Mouse (Mus musculus): ENCODE results near the gene Mmp2. TPM values are rescaled to one million over a fixed set of nuclear protein-coding genes. Genes with fewer than 3 reads are reported as not detected.
"Not testable (repeated sequence)": the region's sequence is repeated elsewhere in the genome, so short reads cannot be mapped to it uniquely, and the experiment has no call there.

The Mmp2 gene
- polyA plus RNA-seq, 1 experiment from 2014 or later: 43.3 TPM

DNA sequence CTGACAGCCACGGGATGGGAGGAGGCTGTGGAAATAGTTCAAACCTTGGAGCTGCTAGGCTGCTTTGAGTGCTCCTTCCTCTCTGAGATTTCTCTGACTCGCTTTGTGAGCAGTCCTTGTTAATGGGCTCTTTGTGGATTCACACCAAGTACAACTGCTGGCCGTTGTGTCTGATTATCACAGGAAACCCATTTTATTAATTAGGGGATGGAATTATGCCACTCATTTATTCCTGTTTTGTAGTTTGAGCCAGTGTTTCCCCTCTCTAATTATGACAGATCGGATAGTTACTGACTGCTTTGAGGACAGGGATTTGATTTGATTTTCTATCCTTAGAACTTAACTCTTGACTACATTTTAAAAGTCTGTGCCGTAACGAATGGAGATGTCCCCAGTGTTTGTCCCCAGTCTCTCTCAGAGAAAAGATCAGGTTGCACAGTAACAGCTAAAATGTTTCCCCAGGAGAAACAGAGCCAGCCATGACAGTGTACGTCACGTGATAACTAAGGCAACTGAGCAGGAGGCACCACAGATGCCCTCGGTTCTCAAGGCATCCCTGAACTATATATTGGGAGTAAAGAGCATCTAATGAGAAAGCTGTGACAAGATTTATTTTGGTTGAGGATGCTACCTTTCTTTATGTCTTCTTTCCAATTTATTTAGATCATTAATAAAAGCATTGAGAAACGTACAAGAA lies 45.1 kb downstream of the Mmp2 start:
- no peaks in the 10 kb centered on the region for H3K27me3 ChIP-seq (ENCODE audit: poor library complexity, severe bottlenecking)
- no peak overlapping the region for H3K4me3 ChIP-seq
- H3K9me3 ChIP-seq: no peaks in the 10 kb centered on the region
- H3K27ac ChIP-seq: no peak overlapping the region
- no peak for DNase-seq (ENCODE audit: extremely low spot score, low spot score)
- no peaks in the 10 kb centered on the region for H3K36me3 ChIP-seq (replicated peaks)
- H3K4me1 ChIP-seq: peaks cover 4% of the 10 kb centered on the region; the same call in 1 of the 2 replicates
- WGBS: 78% methylated on average over 10 of the region's 10 CpGs

DNA sequence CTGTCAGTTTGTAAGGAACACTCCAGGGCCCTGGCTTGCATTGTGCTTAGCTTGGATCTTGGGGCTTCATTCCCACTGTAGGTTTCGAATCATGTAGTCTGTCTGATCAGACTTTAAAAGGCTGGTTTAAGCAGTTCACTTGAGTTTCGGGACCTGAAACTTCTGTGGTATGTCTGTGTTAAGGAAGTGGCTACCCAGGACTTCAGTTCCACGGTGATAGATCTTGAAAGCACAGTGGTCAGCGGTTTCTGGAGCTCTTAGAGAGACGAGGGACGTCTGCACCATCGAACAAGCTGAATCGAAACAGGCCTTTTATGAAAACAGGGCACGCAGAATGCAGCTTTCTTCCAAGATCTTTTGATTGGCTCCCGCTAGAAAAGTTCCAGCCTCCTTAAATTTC lies 48.7 kb downstream of the Mmp2 start:
- no peaks in the 10 kb centered on the region for H3K9me3 ChIP-seq
- WGBS: 65% methylated on average over 10 of the region's 10 CpGs
- no peak overlapping the region for H3K27ac ChIP-seq

DNA sequence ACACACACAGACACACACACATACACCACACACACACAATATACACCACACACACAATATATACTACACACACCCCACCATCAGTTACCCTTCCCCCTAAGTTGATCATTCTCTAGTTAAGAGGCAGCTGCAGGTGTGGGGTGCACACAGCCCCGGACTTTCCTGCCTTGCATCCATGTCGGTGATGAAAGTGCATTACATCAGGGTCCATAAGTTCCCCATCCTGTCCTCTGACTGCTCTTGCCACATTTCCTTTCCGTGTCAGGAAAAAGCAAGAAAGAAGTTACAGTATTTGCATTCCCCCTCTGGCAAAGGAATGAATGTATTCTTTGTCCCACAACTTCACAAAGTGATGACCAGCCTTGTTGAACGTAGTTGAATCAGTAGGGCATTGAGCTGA lies 54.2 kb downstream of the Mmp2 start:
- Histone ChIP-seq H3K4me1 (no peaks in the 10 kb centered on the region), H3K9me3 (no peaks in the 10 kb centered on the region), H3K27me3 (ENCODE audit: poor library complexity, severe bottlenecking) (no peaks in the 10 kb centered on the region), H3K27ac (no peak overlapping the region), H3K4me3 (no peak overlapping the region), H3K36me3 (replicated peaks) (peaks cover 3% of the 10 kb centered on the region)
- no peak for DNase-seq (ENCODE audit: extremely low spot score, low spot score)
- 75% methylated on average over 4 of the region's 4 CpGs for WGBS

More for the DNA sequence above, 48.7 kb downstream of the Mmp2 start:
- Histone ChIP-seq H3K27me3 (ENCODE audit: poor library complexity, severe bottlenecking) (no peaks in the 10 kb centered on the region), H3K4me3 (no peak overlapping the region), H3K36me3 (replicated peaks) (peaks cover 3% of the 10 kb centered on the region), H3K4me1 (no peaks in the 10 kb centered on the region)
- DNase-seq (ENCODE audit: extremely low spot score, low spot score): no peak

DNA sequence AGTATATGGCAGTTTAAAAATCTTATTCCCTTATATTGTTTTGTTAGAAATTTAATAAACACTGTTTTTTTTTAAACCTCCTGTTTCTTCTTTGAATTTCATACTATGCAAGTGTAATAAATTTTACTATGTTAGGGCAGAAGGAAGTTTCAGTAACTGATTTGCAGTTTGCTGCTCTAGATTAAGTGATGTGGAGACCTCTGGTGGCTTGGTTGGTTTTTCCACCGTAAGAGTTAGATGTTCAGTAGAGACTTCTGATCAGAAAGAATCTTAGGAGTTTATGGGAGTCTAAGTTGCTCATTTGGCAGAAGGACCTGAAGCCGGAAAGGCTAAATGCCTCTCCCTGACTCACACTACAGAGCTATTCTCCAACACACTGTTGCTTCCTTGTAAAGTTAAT lies 56.7 kb downstream of the Mmp2 start:
- peaks cover 5% of the 10 kb centered on the region; the same call in 1 of the 2 replicates for H3K4me1 ChIP-seq
- no peak overlapping the region for H3K27ac ChIP-seq
- no peaks in the 10 kb centered on the region for H3K27me3 ChIP-seq (ENCODE audit: poor library complexity, severe bottlenecking)
- no peaks in the 10 kb centered on the region for H3K9me3 ChIP-seq
- H3K36me3 ChIP-seq (replicated peaks): peaks cover 3% of the 10 kb centered on the region
- no peak for DNase-seq (ENCODE audit: extremely low spot score, low spot score)
- WGBS: 82% methylated on average over 2 of the region's 2 CpGs
- no peak overlapping the region for H3K4me3 ChIP-seq

DNA sequence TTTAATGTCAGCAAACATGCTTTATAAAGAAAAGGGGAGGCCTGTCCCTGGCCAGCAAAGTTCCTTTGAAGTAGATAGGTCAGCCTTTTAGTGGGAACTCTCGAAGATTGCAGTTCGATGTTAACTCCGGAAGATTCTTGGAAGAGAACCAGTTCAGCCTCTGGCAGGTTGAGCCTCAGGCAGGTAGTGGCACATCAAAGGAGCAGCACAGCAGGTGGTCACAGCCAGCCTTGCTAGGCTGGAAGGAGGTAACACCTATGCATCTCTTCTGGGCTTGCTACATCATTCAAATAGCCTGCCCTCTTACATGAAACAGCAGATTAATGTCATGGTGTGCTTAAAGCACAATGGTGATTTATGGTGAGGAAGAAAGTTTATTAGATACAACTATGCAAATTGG lies 65.1 kb downstream of the Mmp2 start:
- H3K4me1 ChIP-seq; H3K27me3 ChIP-seq (ENCODE audit: poor library complexity, severe bottlenecking); H3K27ac ChIP-seq; H3K4me3 ChIP-seq; H3K9me3 ChIP-seq; H3K36me3 ChIP-seq (replicated peaks); DNase-seq (ENCODE audit: extremely low spot score, low spot score): not testable (repeated sequence)
- 89% methylated on average over 3 of the region's 3 CpGs for WGBS

DNA sequence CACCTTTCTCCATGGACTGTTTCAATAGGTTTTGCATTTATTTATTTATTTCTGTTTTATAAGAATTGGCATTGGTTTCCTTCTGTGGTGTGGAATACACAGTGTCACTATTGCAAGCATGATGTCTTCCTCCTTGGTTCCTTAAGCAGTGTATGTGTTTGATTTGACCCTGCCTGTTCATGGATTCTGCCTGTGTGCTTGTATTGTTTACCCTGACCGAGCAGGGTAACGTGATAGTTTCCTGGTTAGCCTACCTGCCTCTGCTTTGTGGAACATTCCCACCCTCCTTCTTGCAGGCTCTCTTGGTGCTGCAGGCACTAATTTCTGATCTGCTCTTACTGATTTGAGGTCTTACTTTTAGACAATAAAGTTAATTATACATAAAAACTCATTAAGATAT lies 66.8 kb downstream of the Mmp2 start:
- 71% methylated on average over 2 of the region's 2 CpGs for WGBS
- Histone ChIP-seq H3K9me3 (no peaks in the 10 kb centered on the region), H3K4me1 (no peaks in the 10 kb centered on the region), H3K4me3 (no peak overlapping the region), H3K36me3 (replicated peaks) (no peaks in the 10 kb centered on the region), H3K27me3 (ENCODE audit: poor library complexity, severe bottlenecking) (no peaks in the 10 kb centered on the region), H3K27ac (no peak overlapping the region)
- DNase-seq (ENCODE audit: extremely low spot score, low spot score): no peak

DNA sequence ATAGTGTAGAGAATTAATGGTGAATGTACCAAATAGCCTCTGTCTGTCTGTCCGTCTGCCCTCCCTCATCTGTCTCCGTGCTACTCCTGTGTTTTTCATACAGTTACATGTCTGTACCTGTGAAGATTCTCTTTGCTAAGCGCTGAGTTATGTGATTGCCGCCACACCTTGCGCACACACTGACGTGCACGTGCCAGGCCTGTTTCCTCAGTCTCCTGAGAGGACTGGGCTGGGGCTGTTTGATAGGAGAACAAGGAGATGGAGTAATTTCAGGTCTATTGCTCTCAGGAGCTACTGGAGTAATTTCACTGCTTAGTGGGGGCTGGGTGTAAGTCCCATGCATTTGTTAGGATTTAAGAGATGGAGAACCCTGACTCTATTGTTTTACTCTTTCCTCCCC lies 68.0 kb downstream of the Mmp2 start:
- no peak for DNase-seq (ENCODE audit: extremely low spot score, low spot score)
- no peak overlapping the region for H3K27ac ChIP-seq
- H3K4me3 ChIP-seq: no peak overlapping the region
- H3K4me1 ChIP-seq: no peaks in the 10 kb centered on the region
- H3K36me3 ChIP-seq (replicated peaks): no peaks in the 10 kb centered on the region
- no peaks in the 10 kb centered on the region for H3K9me3 ChIP-seq
- WGBS: 92% methylated on average over 7 of the region's 7 CpGs
- no peaks in the 10 kb centered on the region for H3K27me3 ChIP-seq (ENCODE audit: poor library complexity, severe bottlenecking)

DNA sequence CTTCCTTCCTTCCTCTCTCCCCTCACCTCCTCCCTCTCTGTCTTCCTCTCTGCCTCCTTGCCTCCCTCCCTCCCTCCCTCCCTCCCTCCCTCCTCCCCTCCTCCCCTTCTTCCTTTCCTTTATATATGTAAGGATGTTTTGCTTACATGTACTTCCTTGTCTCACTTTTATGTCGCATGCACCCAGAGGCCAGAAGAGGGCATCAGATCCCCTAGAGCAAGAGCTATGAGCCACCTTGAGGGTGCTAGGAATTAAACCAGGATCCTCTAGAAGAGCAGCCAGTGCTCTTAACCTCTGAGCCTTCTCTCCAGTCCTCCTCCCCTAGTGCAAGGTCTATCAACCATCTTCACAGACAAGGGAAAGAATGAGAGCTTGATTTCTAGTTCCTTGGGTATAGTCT lies 69.0 kb downstream of the Mmp2 start:
- Histone ChIP-seq H3K27me3 (ENCODE audit: poor library complexity, severe bottlenecking) (no peaks in the 10 kb centered on the region), H3K9me3 (no peaks in the 10 kb centered on the region), H3K27ac (no peak overlapping the region), H3K4me1 (no peaks in the 10 kb centered on the region), H3K36me3 (replicated peaks) (no peaks in the 10 kb centered on the region), H3K4me3 (no peak overlapping the region)
- no peak for DNase-seq (ENCODE audit: extremely low spot score, low spot score)
- WGBS: 68% methylated on average over 1 of the region's 1 CpGs

DNA sequence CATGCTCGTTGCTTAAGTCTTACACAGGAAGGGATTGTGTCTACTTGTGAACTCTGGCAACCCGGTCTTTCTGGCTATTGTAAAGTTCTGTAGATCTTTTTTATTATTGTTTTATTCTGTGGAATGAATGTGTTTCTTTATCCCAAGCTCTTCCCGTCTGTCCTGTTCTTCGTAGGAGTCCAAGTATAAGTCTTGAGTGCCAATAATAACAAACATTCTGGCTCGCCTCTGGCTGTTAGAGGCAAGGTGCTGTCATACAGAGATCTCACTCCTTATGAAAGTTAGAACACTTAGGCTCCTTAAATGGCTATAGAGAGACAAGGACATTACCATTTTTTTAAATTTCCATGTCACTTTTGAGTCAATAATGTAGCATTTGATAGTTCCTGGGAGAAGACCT lies 69.5 kb downstream of the Mmp2 start:
- Histone ChIP-seq H3K27me3 (ENCODE audit: poor library complexity, severe bottlenecking) (no peaks in the 10 kb centered on the region), H3K4me3 (no peak overlapping the region), H3K27ac (no peak overlapping the region), H3K4me1 (no peaks in the 10 kb centered on the region), H3K9me3 (no peaks in the 10 kb centered on the region), H3K36me3 (replicated peaks) (no peaks in the 10 kb centered on the region)
- 91% methylated on average over 5 of the region's 5 CpGs for WGBS
- DNase-seq (ENCODE audit: extremely low spot score, low spot score): no peak

DNA sequence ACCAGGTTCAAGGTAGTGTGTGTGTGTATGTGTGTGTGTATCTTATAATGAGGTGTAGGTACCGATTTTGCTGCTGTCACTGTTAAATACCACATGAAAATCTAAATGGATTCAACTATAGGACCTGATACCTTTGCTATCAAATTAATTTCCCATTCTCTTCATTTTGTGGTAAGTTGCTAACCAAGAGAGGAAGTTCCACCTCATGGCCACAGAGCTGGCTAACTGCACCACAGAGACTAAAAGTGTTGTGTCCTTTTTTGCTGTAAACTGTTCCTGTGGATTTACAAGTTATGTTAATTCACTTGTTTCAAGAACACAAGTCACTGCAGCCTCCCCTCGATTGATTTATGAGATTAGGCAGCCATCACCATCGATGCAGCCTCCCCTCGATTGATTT lies 70.7 kb downstream of the Mmp2 start:
- WGBS: 87% methylated on average over 4 of the region's 4 CpGs
- H3K27ac ChIP-seq: no peak overlapping the region
- H3K4me1 ChIP-seq: no peaks in the 10 kb centered on the region
- no peaks in the 10 kb centered on the region for H3K9me3 ChIP-seq
- no peaks in the 10 kb centered on the region for H3K27me3 ChIP-seq (ENCODE audit: poor library complexity, severe bottlenecking)
- H3K4me3 ChIP-seq: no peak overlapping the region
- DNase-seq (ENCODE audit: extremely low spot score, low spot score): no peak
- H3K36me3 ChIP-seq (replicated peaks): no peaks in the 10 kb centered on the region

DNA sequence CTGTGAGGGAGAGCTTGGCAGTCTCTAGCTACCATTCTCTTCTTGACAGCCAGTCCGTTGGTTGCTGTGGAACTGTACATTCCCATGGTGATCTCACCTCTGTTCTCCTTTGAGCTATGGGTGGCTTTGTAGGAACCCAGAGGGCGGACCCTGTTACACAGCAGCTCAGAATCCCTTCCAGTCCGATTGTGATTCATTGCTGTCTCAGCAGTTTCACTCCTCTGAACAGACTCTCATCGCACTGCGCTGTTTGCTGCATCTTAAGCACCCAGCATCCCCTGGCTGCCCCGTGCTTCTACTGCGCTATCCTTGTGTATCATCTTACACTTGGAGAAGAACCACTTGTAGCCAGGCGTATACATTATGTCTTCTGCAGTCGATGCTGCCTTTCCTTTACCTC lies 72.5 kb downstream of the Mmp2 start:
- no peaks in the 10 kb centered on the region for H3K36me3 ChIP-seq (replicated peaks)

DNA sequence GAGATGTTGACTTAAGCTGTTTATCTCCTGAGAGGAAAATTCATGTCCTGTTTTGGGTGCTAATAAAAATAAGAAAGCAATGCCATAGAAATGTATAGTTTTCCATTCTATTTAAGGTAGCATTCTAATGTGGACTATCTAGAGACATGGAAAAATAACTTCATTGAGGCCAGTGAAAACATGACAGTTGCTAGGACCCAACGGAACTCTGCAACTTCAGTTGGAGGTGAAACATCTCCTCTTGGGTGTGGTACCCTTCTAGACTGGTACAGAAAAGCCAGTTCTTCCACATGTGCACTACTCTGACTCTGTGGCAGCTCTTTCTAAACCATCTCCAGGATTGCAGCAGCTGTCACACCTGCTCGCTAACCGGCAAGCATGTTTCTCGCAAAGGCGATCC lies 74.0 kb downstream of the Mmp2 start, which contains the start of gene Capns2:
Gene Capns2 (plus strand): TSS at position 301 of the 400 bp plus-strand sequence.
- no peak for DNase-seq (ENCODE audit: extremely low spot score, low spot score)
- no peak within 1 kb of the TSS for H3K27ac ChIP-seq
- 96% methylated on average over 5 of the region's 5 CpGs for WGBS
- H3K4me1 ChIP-seq: no peaks in the 10 kb centered on the region
- H3K27me3 ChIP-seq (ENCODE audit: poor library complexity, severe bottlenecking): no peaks in the 10 kb centered on the region
- H3K36me3 ChIP-seq (replicated peaks): no peaks in the 10 kb centered on the region
- H3K9me3 ChIP-seq: no peaks in the 10 kb centered on the region
- H3K4me3 ChIP-seq: no peak within 1 kb of the TSS

More for the DNA sequence above, 72.5 kb downstream of the Mmp2 start:
- no peaks in the 10 kb centered on the region for H3K4me1 ChIP-seq
- H3K9me3 ChIP-seq: no peaks in the 10 kb centered on the region
- no peak for DNase-seq (ENCODE audit: extremely low spot score, low spot score)
- H3K27me3 ChIP-seq (ENCODE audit: poor library complexity, severe bottlenecking): no peaks in the 10 kb centered on the region
- no peak overlapping the region for H3K4me3 ChIP-seq
- 87% methylated on average over 9 of the region's 9 CpGs for whole genome bisulfite sequencing
- H3K27ac ChIP-seq: no peak overlapping the region

DNA sequence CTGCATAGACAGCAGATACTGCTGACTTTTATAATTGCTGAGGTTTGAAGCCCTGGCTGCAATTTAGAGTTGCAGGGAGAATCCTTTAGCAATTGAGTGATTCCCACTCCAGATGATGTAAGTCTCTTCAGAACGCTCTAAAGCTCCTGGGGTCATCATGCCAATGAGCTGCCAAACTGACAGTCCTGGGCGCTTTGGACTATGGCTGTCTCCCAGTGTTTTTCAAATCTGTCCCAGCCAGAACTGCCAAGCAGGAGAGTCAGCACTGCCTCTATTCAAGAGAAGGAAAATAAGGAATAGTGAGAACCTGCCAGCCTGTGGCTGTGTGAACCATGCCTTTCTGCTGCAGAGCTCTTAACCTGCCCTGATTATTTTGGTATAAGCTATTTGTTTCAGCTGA lies 75.9 kb downstream of the Mmp2 start:
- DNase-seq (ENCODE audit: extremely low spot score, low spot score): no peak
- Histone ChIP-seq H3K4me1 (no peaks in the 10 kb centered on the region), H3K36me3 (replicated peaks) (no peaks in the 10 kb centered on the region), H3K27ac (no peak overlapping the region), H3K9me3 (no peaks in the 10 kb centered on the region), H3K4me3 (no peak overlapping the region), H3K27me3 (ENCODE audit: poor library complexity, severe bottlenecking) (no peaks in the 10 kb centered on the region)
- WGBS: 87% methylated on average over 2 of the region's 2 CpGs
